Comparison of ENCODE assay signal across 23 mouse cellular contexts in genomic region chr7:63820286-63820685, GRCm38 (mm10).
DNase-seq lines count a peak whose midpoint lies in the region; ATAC-seq and TF ChIP-seq lines count a peak whose summit lies in the region.
"Had no signal": no experiment of that assay in that cellular context is flagged by ENCODE, and none has a peak within 500 bp of the region (broad histone marks: within the 10 kb centered on the region; RNA-seq: fewer than 3 reads in every experiment).

No protein-coding gene starts in this region.

- no peaks in the 10 kb centered on the region for H3K27me3 ChIP-seq in cerebellum, adult 2 months (ENCODE audit: control insufficient read depth, insufficient read depth, low read length)
- H3K27me3 ChIP-seq in forebrain, embryonic 14.5 days (replicated peaks; ENCODE audit: control insufficient read depth, insufficient read depth, low read length) = no peaks in the 10 kb centered on the region
- H3K27me3 ChIP-seq in forebrain, embryonic 10.5 days (ENCODE audit: poor library complexity, severe bottlenecking) = no peaks in the 10 kb centered on the region
- no peaks in the 10 kb centered on the region for H3K27me3 ChIP-seq in heart, embryonic 10.5 days (ENCODE audit: insufficient read depth, poor library complexity, severe bottlenecking)
- no peaks in the 10 kb centered on the region for H3K27me3 ChIP-seq in midbrain, embryonic 14.5 days (ENCODE audit: control insufficient read depth, insufficient read depth, low read length)
- no peaks in the 10 kb centered on the region for H3K27me3 ChIP-seq in midbrain, embryonic 16.5 days (ENCODE audit: control insufficient read depth, insufficient read depth, low read depth, low read length)
- H3K27me3 ChIP-seq: embryonic facial prominence, embryonic 15.5 days; forebrain, embryonic 13.5 days; heart, embryonic 13.5 days; hindbrain, embryonic 12.5 days; hindbrain, embryonic 15.5 days had no signal

- DNase-seq in cerebellum, postnatal 10 days = peak; percentile 74 to 79
- DNase-seq in cerebellum, adult 2 months = no peak
- DNase-seq in forebrain, embryonic 14.5 days (ENCODE audit: low spot score) = peak; percentile 46
- DNase-seq in forebrain, embryonic 10.5 days (ENCODE audit: extremely low spot score, low spot score) = no peak
- peak; percentile 31 for DNase-seq in heart, embryonic 10.5 days (ENCODE audit: low spot score)
- no peak for DNase-seq in heart, postnatal 4 days
- peak; percentile 20 for DNase-seq in midbrain, embryonic 14.5 days
- DNase-seq: adrenal gland, adult 8-10 months; adrenal gland, postnatal 25 days; cerebellum, adult 11 months; cerebellum, adult 8-10 months; embryo, embryonic 11 days; gastrocnemius, postnatal 25 days; heart, postnatal 14 days; kidney, adult 8-10 months had no signal

- no peak overlapping the region for H3K4me3 ChIP-seq in cerebellum, adult 2 months (replicated peaks; ENCODE audit: insufficient read depth, low read depth, low read length)
- H3K4me3 ChIP-seq in forebrain, embryonic 14.5 days (ENCODE audit: low read depth, low read length) = no peak overlapping the region
- no peak overlapping the region for H3K4me3 ChIP-seq in forebrain, embryonic 10.5 days
- no peak overlapping the region for H3K4me3 ChIP-seq in heart, embryonic 10.5 days
- no peak overlapping the region for H3K4me3 ChIP-seq in midbrain, embryonic 14.5 days (replicated peaks; ENCODE audit: low read depth, low read length)
- no peak overlapping the region for H3K4me3 ChIP-seq in midbrain, embryonic 16.5 days (ENCODE audit: low read depth, low read length)
- H3K4me3 ChIP-seq: embryonic facial prominence, embryonic 15.5 days; forebrain, embryonic 13.5 days; heart, embryonic 13.5 days; hindbrain, embryonic 12.5 days; hindbrain, embryonic 15.5 days had no signal

- no peak overlapping the region for H3K4me2 ChIP-seq in forebrain, embryonic 14.5 days (ENCODE audit: low read length)
- no peak overlapping the region for H3K4me2 ChIP-seq in midbrain, embryonic 14.5 days (ENCODE audit: low read length)
- no peak overlapping the region for H3K4me2 ChIP-seq in midbrain, embryonic 16.5 days (ENCODE audit: low read length)
- H3K4me2 ChIP-seq: embryonic facial prominence, embryonic 15.5 days; forebrain, embryonic 13.5 days; heart, embryonic 13.5 days; hindbrain, embryonic 12.5 days; hindbrain, embryonic 15.5 days had no signal

- peaks cover 23% of the 10 kb centered on the region for H3K4me1 ChIP-seq in cerebellum, adult 2 months (ENCODE audit: control insufficient read depth, insufficient read depth, low read length)
- H3K4me1 ChIP-seq in forebrain, embryonic 14.5 days (ENCODE audit: control insufficient read depth, insufficient read depth, low read length) = no peaks in the 10 kb centered on the region
- H3K4me1 ChIP-seq in forebrain, embryonic 10.5 days = 0 out of 2 replicates have a peak, but pooled peaks cover 5% of the 10 kb centered on the region
- peaks cover 3% of the 10 kb centered on the region; the same call in 1 of the 2 replicates for H3K4me1 ChIP-seq in heart, embryonic 10.5 days
- H3K4me1 ChIP-seq in midbrain, embryonic 14.5 days (ENCODE audit: control insufficient read depth, insufficient read depth, low read length) = no peaks in the 10 kb centered on the region
- no peaks in the 10 kb centered on the region for H3K4me1 ChIP-seq in midbrain, embryonic 16.5 days (ENCODE audit: control insufficient read depth, insufficient read depth, low read length)
- H3K4me1 ChIP-seq: forebrain, embryonic 13.5 days; hindbrain, embryonic 12.5 days; hindbrain, embryonic 15.5 days had no signal

- no peak overlapping the region for H3K27ac ChIP-seq in cerebellum, adult 2 months (ENCODE audit: insufficient read depth, low read length)
- no peak overlapping the region for H3K27ac ChIP-seq in forebrain, embryonic 14.5 days (ENCODE audit: low read depth, low read length)
- no peak overlapping the region for H3K27ac ChIP-seq in forebrain, embryonic 10.5 days
- H3K27ac ChIP-seq in heart, embryonic 10.5 days = no peak overlapping the region
- H3K27ac ChIP-seq in midbrain, embryonic 14.5 days (replicated peaks; ENCODE audit: low read depth, low read length) = no peak overlapping the region
- no peak overlapping the region for H3K27ac ChIP-seq in midbrain, embryonic 16.5 days (ENCODE audit: low read length)
- H3K27ac ChIP-seq: embryonic facial prominence, embryonic 15.5 days; forebrain, embryonic 13.5 days; heart, embryonic 13.5 days; hindbrain, embryonic 12.5 days; hindbrain, embryonic 15.5 days had no signal

- ATAC-seq in forebrain, embryonic 14.5 days = no peak
- no peak for ATAC-seq in midbrain, embryonic 14.5 days (ENCODE audit: low FRiP score, low TSS enrichment)
- no peak for ATAC-seq in midbrain, embryonic 16.5 days
- ATAC-seq: activated CD4-positive, CD25-positive, alpha-beta regulatory T cell, adult 4 months; forebrain, embryonic 13.5 days; intestine, postnatal 0 days had no signal

- no peak for TF ChIP-seq CTCF in cerebellum, adult 2 months (IDR thresholded peaks at IDR 0.05; ENCODE audit: borderline replicate concordance, insufficient read depth, low read depth, low read length)

- 15% methylated on average over 1 of the region's 1 CpGs for WGBS in cerebellum, adult 2 months
- WGBS in forebrain, embryonic 14.5 days = 42% methylated on average over 1 of the region's 1 CpGs
- WGBS in forebrain, embryonic 10.5 days = 81% methylated on average over 1 of the region's 1 CpGs
- WGBS in heart, embryonic 10.5 days = 79% methylated on average over 1 of the region's 1 CpGs
- 65% methylated on average over 1 of the region's 1 CpGs for WGBS in midbrain, embryonic 14.5 days
- WGBS in midbrain, embryonic 16.5 days = 50% methylated on average over 1 of the region's 1 CpGs

- no peak overlapping the region for H3K9ac ChIP-seq in forebrain, embryonic 14.5 days (ENCODE audit: low read length)
- no peak overlapping the region for H3K9ac ChIP-seq in midbrain, embryonic 14.5 days (replicated peaks; ENCODE audit: low read length)
- H3K9ac ChIP-seq in midbrain, embryonic 16.5 days (ENCODE audit: low read depth, low read length) = no peak overlapping the region
- H3K9ac ChIP-seq: embryonic facial prominence, embryonic 15.5 days; forebrain, embryonic 13.5 days; heart, embryonic 13.5 days; hindbrain, embryonic 12.5 days; hindbrain, embryonic 15.5 days had no signal

- no peaks in the 10 kb centered on the region for H3K36me3 ChIP-seq in forebrain, embryonic 14.5 days (ENCODE audit: control insufficient read depth, insufficient read depth, low read length)
- no peaks in the 10 kb centered on the region for H3K36me3 ChIP-seq in forebrain, embryonic 10.5 days (replicated peaks)
- H3K36me3 ChIP-seq in heart, embryonic 10.5 days = no peaks in the 10 kb centered on the region
- no peaks in the 10 kb centered on the region for H3K36me3 ChIP-seq in midbrain, embryonic 14.5 days (ENCODE audit: control insufficient read depth, insufficient read depth, low read length)
- no peaks in the 10 kb centered on the region for H3K36me3 ChIP-seq in midbrain, embryonic 16.5 days (ENCODE audit: control insufficient read depth, insufficient read depth, low read length)
- H3K36me3 ChIP-seq: embryonic facial prominence, embryonic 15.5 days; heart, embryonic 13.5 days; hindbrain, embryonic 12.5 days; hindbrain, embryonic 15.5 days had no signal

- TF ChIP-seq POLR2A in cerebellum, adult 2 months (IDR thresholded peaks at IDR 0.05; ENCODE audit: borderline replicate concordance, insufficient read depth, low read length) = no peak

- H3K9me3 ChIP-seq in forebrain, embryonic 14.5 days (replicated peaks; ENCODE audit: control insufficient read depth, low read length) = no peaks in the 10 kb centered on the region
- H3K9me3 ChIP-seq in forebrain, embryonic 10.5 days = no peaks in the 10 kb centered on the region
- no peaks in the 10 kb centered on the region for H3K9me3 ChIP-seq in heart, embryonic 10.5 days
- no peaks in the 10 kb centered on the region for H3K9me3 ChIP-seq in midbrain, embryonic 14.5 days (ENCODE audit: control insufficient read depth, low read length)
- H3K9me3 ChIP-seq in midbrain, embryonic 16.5 days (replicated peaks; ENCODE audit: control insufficient read depth, low read length, poor library complexity, severe bottlenecking) = no peaks in the 10 kb centered on the region
- H3K9me3 ChIP-seq: embryonic facial prominence, embryonic 15.5 days; forebrain, embryonic 13.5 days; heart, embryonic 13.5 days; hindbrain, embryonic 12.5 days; hindbrain, embryonic 15.5 days had no signal

Comparison
In these comparisons a context has a peak if more than half of its experiments do, and no peak if none do; other contexts are left out.
1. DNase-seq: peak in cerebellum, postnatal 10 days (2 of 2), forebrain, embryonic 14.5 days (single experiment), heart, embryonic 10.5 days (single experiment) and midbrain, embryonic 14.5 days (single experiment); none in cerebellum, adult 2 months (0 of 2), forebrain, embryonic 10.5 days (single experiment) and heart, postnatal 4 days (single experiment).